Mouse (Mus musculus): ENCODE results near the gene Sbk3.

- TF ChIP-seq POLR2A (IDR thresholded peaks at IDR 0.05; ENCODE audit: insufficient read depth, low read depth, low read length): no peak
- TF ChIP-seq CTCF (IDR thresholded peaks at IDR 0.05; ENCODE audit: insufficient read depth, low read depth, low read length): peak; percentile 79
Observed at GRCm38 (mm10) chr7:4943223-4943815, 27.6 kb downstream of the Sbk3 start.
